Mouse (Mus musculus) spleen, postnatal 10 days (tissue): ENCODE data around the gene Zwilch.
"Not testable (repeated sequence)": the region's sequence is repeated elsewhere in the genome, so short reads cannot be mapped to it uniquely, and the experiment has no call there.

ENCODE experiments used
- DNase-seq, 2 experiments: peaks; one replicate each; pipeline ENCODE4 v3.0.0; 2021 to 2022; ENCODE audit warnings: low spot score in 2 of 2

Zwilch gene

GRCm38 (mm10) chr9:64178974-64179646 is 6.2 kb upstream of the Zwilch start, which contains the start of gene Snapc5:
Gene Snapc5, plus strand, starts transcription at chr9:64179274.
- peak; percentile 85 to 93 for DNase-seq

GRCm38 (mm10) chr9:64178610-64178973 is 5.7 kb upstream of the Zwilch start:
- no peak for DNase-seq

GRCm38 (mm10) chr9:64175378-64175777 is 2.5 kb upstream of the Zwilch start:
- DNase-seq, result no peak

GRCm38 (mm10) chr9:64174766-64175165 is 1.9 kb upstream of the Zwilch start:
- no peak for DNase-seq

- DNase-seq, result no peak
Observed at GRCm38 (mm10) chr9:64174341-64174740, 1.4 kb upstream of the Zwilch start.

GRCm38 (mm10) chr9:64173666-64174220 is 839 bp upstream of the Zwilch start:
- no peak for DNase-seq

- DNase-seq, result no peak
Observed at GRCm38 (mm10) chr9:64172145-64172815, 624 bp downstream of the Zwilch start.

GRCm38 (mm10) chr9:64169967-64170366 is 2.9 kb downstream of the Zwilch start:
- DNase-seq, result not testable (repeated sequence)

GRCm38 (mm10) chr9:64160471-64160870 is 12.4 kb downstream of the Zwilch start:
- no peak for DNase-seq

- DNase-seq, result no peak
Observed at GRCm38 (mm10) chr9:64156641-64157040, 16.3 kb downstream of the Zwilch start.

- DNase-seq, result no peak
Observed at GRCm38 (mm10) chr9:64139879-64140278, 33.0 kb downstream of the Zwilch start.

- DNase-seq, result peak; percentile 49 to 70
Observed at GRCm38 (mm10) chr9:64138896-64139295, 34.0 kb downstream of the Zwilch start.

- DNase-seq, result no peak
Observed at GRCm38 (mm10) chr9:64131623-64132022, 41.3 kb downstream of the Zwilch start.

- no peak for DNase-seq
Observed at GRCm38 (mm10) chr9:64126121-64126520, 46.8 kb downstream of the Zwilch start.

- no peak for DNase-seq
Observed at GRCm38 (mm10) chr9:64125307-64125706, 47.6 kb downstream of the Zwilch start.

GRCm38 (mm10) chr9:64124846-64125245 is 48.1 kb downstream of the Zwilch start:
- not testable (repeated sequence) for DNase-seq

- no peak for DNase-seq
Observed at GRCm38 (mm10) chr9:64122601-64123000, 50.3 kb downstream of the Zwilch start.

- peak in 1 of 2 experiments; percentile 64 for DNase-seq
Observed at GRCm38 (mm10) chr9:64120584-64121277, 52.2 kb downstream of the Zwilch start.

- peak; percentile 48 to 81 for DNase-seq
Observed at GRCm38 (mm10) chr9:64119898-64120297, 53.0 kb downstream of the Zwilch start.

GRCm38 (mm10) chr9:64116876-64117275 is 56.0 kb downstream of the Zwilch start, which contains the start of gene Lctl:
Gene Lctl, plus strand, starts transcription at chr9:64117147.
- DNase-seq, result no peak

- DNase-seq, result no peak
Observed at GRCm38 (mm10) chr9:64115756-64116155, 57.1 kb downstream of the Zwilch start.

GRCm38 (mm10) chr9:64114646-64115045 is 58.3 kb downstream of the Zwilch start:
- no peak for DNase-seq
